Mouse (Mus musculus): ENCODE data around the gene Wdr53.
"Not testable (repeated sequence)": the region's sequence is repeated elsewhere in the genome, so short reads cannot be mapped to it uniquely, and the experiment has no call there.

- not testable (repeated sequence) for TF ChIP-seq EP300 (optimal IDR thresholded peaks at IDR 0.05)
- peak; percentile 62 for TF ChIP-seq CTCF (IDR thresholded peaks at IDR 0.05; ENCODE audit: low read depth)
These were observed 17.2 kb downstream of the Wdr53 start for GRCm38 (mm10) chr16:32264225-32264624.
